Mouse (Mus musculus): ENCODE measurements around the gene Hepacam2. TPM values are rescaled to one million over a fixed set of nuclear protein-coding genes. Genes with fewer than 3 reads are reported as not detected.

Hepacam2 gene
- 9.7 to 11.1 TPM (median 10.4 TPM) in 4 replicates for total RNA-seq (2023)

DNA sequence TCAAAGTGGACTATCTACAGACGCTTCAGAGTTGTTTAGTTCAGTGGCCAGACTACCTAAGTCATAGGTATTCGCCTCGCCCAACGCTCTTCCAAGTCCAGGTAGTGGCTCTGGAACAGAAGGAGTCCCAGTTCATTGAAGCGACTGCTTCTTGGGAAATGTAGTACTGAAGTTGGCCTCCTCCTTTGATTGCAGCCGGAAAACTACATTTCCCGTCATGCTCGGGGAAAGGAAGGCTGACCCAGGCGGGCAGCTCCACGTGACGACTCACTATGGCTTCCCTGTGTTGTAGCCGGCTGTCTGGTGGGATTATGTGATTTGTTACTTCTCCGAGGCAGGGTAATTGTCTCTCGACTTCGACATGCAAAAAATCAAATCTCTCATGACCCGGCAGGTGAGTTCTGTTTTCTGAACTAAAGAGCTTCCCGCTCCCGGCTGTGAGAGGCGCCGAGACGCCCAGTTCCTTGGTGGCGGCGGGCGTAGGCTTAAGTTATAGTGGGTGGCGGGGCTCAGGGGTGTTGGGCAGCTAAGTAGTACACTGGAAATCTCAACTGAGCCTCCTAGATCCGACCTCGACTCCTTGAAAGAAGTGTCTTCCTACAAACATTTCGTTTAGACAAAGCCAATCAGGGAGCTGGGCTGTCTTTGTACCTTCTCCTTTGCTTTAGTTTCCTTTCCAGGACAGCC is at the start of gene Hepacam2, which contains the start of gene Vps50:
Hepacam2 (minus strand) TSS at position 137 of the 687 bp plus-strand sequence.
Vps50 (plus strand) TSS at position 221 of the 687 bp plus-strand sequence.

Other genes with a start within 250 kb of the Hepacam2 start
- 145 to 152 TPM (median 150 TPM) in 4 replicates for gene Samd9l, start 98.7 kb downstream of the Hepacam2 start, total RNA-seq (2023)
- 22.3 to 29.8 TPM (median 26.4 TPM) in 4 replicates for gene Vps50, start 84 bp upstream of the Hepacam2 start, total RNA-seq (2023)